Mouse (Mus musculus): ENCODE data around the gene Mrpl53. TPM values are rescaled to one million over a fixed set of nuclear protein-coding genes. Genes with fewer than 3 reads are reported as not detected.

The Mrpl53 gene
- polyA plus RNA-seq, 1 experiment from 2014 or later = 166 TPM

DNA sequence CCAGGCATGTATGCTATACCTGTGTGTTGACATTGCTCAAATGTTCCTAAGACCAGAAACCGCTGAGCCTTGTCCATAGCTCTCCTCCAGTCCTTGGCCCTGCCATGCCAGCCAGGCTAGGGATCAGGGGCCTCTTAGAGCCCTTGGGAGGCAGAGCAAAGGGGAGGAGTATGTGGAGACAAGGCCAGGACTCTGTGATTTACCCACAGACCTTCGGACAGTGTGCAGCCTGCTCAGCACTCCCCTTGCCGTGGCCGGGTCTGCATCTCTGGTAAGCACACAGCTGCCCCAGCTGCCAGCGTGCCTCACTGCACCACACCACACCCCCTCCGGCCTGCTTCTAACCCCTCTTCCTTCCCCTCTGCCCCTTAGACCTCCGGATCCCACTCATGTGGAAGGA, 38.4 kb downstream of the Mrpl53 start:
- 40% methylated on average over 7 of the region's 7 CpGs for WGBS

DNA sequence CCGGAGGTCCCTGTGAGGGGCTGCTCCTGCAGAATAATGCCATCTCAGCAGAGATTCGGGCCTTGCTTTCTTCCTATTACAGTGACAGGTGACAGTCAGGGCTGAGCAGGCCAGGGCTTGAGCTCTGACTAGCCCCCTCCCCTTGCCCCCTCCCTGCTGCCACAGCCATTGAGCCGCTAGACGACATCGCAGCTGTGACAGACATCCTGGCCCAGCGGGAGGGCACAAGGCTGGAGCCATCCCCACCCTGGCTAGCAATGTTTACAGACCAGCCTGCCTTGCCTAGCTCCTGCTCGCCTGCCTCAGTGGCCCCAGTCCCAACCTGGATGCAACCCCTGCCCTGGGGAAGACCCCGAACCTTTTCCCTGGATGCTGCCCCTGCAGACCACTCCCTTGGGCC, 42.9 kb downstream of the Mrpl53 start:
- Histone ChIP-seq H3K4me1 (replicated peaks; ENCODE audit: insufficient read depth, low read length) (peaks cover 7% of the 10 kb centered on the region; the same call in 1 of the 2 replicates), H3K4me3 (replicated peaks; ENCODE audit: low read depth, low read length) (no peak overlapping the region), H3K9ac (ENCODE audit: low read depth, low read length) (no peak overlapping the region), H3K9me3 (replicated peaks; ENCODE audit: low read length) (no peaks in the 10 kb centered on the region), H3K27ac (no peak overlapping the region), H3K4me2 (ENCODE audit: low read length) (no peak overlapping the region), H3K36me3 (ENCODE audit: insufficient read depth, low read length) (peaks cover 15% of the 10 kb centered on the region; the same call in 1 of the 2 replicates), H3K27me3 (ENCODE audit: insufficient read depth, low read length) (no peaks in the 10 kb centered on the region)
- TF ChIP-seq CTCF (IDR thresholded peaks at IDR 0.05; ENCODE audit: low read depth) = no peak
- DNase-seq (ENCODE audit: low spot score) = no peak
- WGBS = 48% methylated on average over 8 of the region's 8 CpGs
- no peak for ATAC-seq (replicated peaks; ENCODE audit: low FRiP score, low read depth)

More for the DNA sequence above, 38.4 kb downstream of the Mrpl53 start:
- Histone ChIP-seq H3K36me3 (ENCODE audit: insufficient read depth, low read length) (peaks cover 13% of the 10 kb centered on the region; the same call in 1 of the 2 replicates), H3K4me2 (ENCODE audit: low read length) (no peak overlapping the region), H3K9ac (ENCODE audit: low read depth, low read length) (no peak overlapping the region), H3K9me3 (replicated peaks; ENCODE audit: low read length) (no peaks in the 10 kb centered on the region), H3K4me3 (replicated peaks; ENCODE audit: low read depth, low read length) (no peak overlapping the region), H3K27me3 (ENCODE audit: insufficient read depth, low read length) (no peaks in the 10 kb centered on the region), H3K4me1 (replicated peaks; ENCODE audit: insufficient read depth, low read length) (peaks cover 3% of the 10 kb centered on the region; the same call in 1 of the 2 replicates), H3K27ac (no peak overlapping the region)
- ATAC-seq (replicated peaks; ENCODE audit: low FRiP score, low read depth) (peak; percentile 33), DNase-seq (ENCODE audit: low spot score) (no peak)
- TF ChIP-seq CTCF (IDR thresholded peaks at IDR 0.05; ENCODE audit: low read depth) = no peak

- H3K4me1 ChIP-seq (replicated peaks; ENCODE audit: insufficient read depth, low read length) = peaks cover 7% of the 10 kb centered on the region; the same call in 1 of the 2 replicates
- H3K27me3 ChIP-seq (ENCODE audit: insufficient read depth, low read length) = no peaks in the 10 kb centered on the region
- no peak for ATAC-seq (replicated peaks; ENCODE audit: low FRiP score, low read depth)
- H3K9ac ChIP-seq (ENCODE audit: low read depth, low read length) = no peak overlapping the region
- no peak overlapping the region for H3K27ac ChIP-seq
- H3K4me2 ChIP-seq (ENCODE audit: low read length) = no peak overlapping the region
- 86% methylated on average over 12 of the region's 12 CpGs for WGBS
- no peak overlapping the region for H3K4me3 ChIP-seq (replicated peaks; ENCODE audit: low read depth, low read length)
- no peak for TF ChIP-seq CTCF (IDR thresholded peaks at IDR 0.05; ENCODE audit: low read depth)
- DNase-seq (ENCODE audit: low spot score) = no peak
- no peaks in the 10 kb centered on the region for H3K9me3 ChIP-seq (replicated peaks; ENCODE audit: low read length)
- H3K36me3 ChIP-seq (ENCODE audit: insufficient read depth, low read length) = peaks cover 15% of the 10 kb centered on the region; the same call in 1 of the 2 replicates
Measured at GRCm38 (mm10) chr6:83153038-83153437, 44.2 kb downstream of the Mrpl53 start.

DNA sequence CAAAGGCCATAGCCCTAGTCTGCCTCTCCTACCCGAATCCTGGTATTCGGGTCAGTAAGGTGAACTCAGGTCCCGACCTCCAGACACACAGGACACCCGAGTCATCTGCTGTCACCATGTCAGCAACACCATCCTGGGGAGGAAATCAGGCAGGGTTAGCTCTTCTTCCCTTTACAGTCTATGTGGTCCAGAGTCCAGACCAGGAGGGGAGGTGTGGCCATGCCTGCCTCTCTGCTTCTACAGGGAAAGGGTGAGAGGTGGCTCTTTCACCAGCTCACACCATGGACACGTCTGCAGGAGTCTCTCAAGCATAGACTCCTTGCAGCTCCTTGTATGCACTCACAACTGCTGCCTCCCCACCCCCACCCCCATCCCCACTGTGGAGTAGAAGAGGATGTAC, 44.6 kb downstream of the Mrpl53 start:
- ATAC-seq (replicated peaks; ENCODE audit: low FRiP score, low read depth) (no peak; the same call in 1 of the 2 replicates), DNase-seq (ENCODE audit: low spot score) (no peak)
- peaks cover 7% of the 10 kb centered on the region; the same call in 1 of the 2 replicates for H3K4me1 ChIP-seq (replicated peaks; ENCODE audit: insufficient read depth, low read length)
- H3K9ac ChIP-seq (ENCODE audit: low read depth, low read length) = no peak overlapping the region
- H3K36me3 ChIP-seq (ENCODE audit: insufficient read depth, low read length) = peaks cover 15% of the 10 kb centered on the region; the same call in 1 of the 2 replicates
- WGBS = 72% methylated on average over 5 of the region's 5 CpGs
- no peak overlapping the region for H3K27ac ChIP-seq
- no peaks in the 10 kb centered on the region for H3K27me3 ChIP-seq (ENCODE audit: insufficient read depth, low read length)
- H3K4me3 ChIP-seq (replicated peaks; ENCODE audit: low read depth, low read length) = no peak overlapping the region
- no peaks in the 10 kb centered on the region for H3K9me3 ChIP-seq (replicated peaks; ENCODE audit: low read length)
- H3K4me2 ChIP-seq (ENCODE audit: low read length) = no peak overlapping the region
- TF ChIP-seq CTCF (IDR thresholded peaks at IDR 0.05; ENCODE audit: low read depth) = no peak

DNA sequence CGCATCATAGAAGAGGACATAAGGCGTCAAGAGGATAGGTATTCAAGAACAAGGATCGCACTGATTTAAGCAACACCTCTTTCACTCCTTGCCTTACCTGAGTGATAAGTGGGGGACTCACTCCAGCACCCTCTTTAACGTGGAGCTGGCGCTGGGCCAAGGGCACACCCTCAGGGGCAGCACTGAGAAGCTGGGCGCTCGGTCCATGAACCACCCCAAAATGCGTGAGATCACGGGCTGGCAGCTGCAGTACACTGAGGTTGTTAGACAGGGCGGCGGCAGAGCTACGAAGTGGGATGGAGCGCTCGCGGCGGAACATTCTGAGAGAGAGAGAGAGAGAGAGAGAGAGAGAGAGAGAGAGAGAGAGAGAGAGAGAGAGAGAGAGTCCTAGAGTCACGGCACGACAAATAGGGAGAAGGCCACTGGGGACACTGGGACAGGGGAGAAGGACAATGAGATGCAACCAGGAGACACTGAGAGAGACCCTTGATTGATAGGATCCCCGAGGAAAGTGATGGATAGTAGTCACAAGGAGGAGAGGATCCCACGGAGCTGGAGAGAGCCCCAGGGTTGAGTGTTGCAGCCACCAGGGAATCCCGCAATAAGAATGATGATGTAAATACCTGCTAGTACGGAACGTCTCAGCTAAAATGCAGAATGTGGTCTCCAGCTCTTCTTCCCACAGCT, 46.9 kb downstream of the Mrpl53 start:
- no peak for DNase-seq (ENCODE audit: low spot score)

GRCm38 (mm10) chr6:83156259-83156684, 47.4 kb downstream of the Mrpl53 start, which contains the start of the genes Wdr54 and 1700003E16Rik:
Gene Wdr54 (minus strand): TSS chr6:83156397.
Gene 1700003E16Rik (plus strand): TSS chr6:83156404.
- Histone ChIP-seq H3K9ac (ENCODE audit: low read depth, low read length) (peak within 1 kb of the TSS; percentile 35; the same call in 1 of the 2 replicates), H3K36me3 (ENCODE audit: insufficient read depth, low read length) (peaks cover 5% of the 10 kb centered on the region; the same call in 1 of the 2 replicates), H3K9me3 (replicated peaks; ENCODE audit: low read length) (no peaks in the 10 kb centered on the region), H3K4me1 (replicated peaks; ENCODE audit: insufficient read depth, low read length) (peaks cover 7% of the 10 kb centered on the region; the same call in 1 of the 2 replicates), H3K4me2 (ENCODE audit: low read length) (peak within 1 kb of the TSS; percentile 74), H3K4me3 (replicated peaks; ENCODE audit: low read depth, low read length) (peak within 1 kb of the TSS; percentile 41), H3K27ac (no peak within 1 kb of the TSS), H3K27me3 (ENCODE audit: insufficient read depth, low read length) (peaks cover 6% of the 10 kb centered on the region; the same call in 1 of the 2 replicates)
- no peak for TF ChIP-seq CTCF (IDR thresholded peaks at IDR 0.05; ENCODE audit: low read depth)
- peak; percentile 62 for ATAC-seq (replicated peaks; ENCODE audit: low FRiP score, low read depth)
- peak; percentile 69 for DNase-seq (ENCODE audit: low spot score)
- WGBS = 2% methylated on average over 32 of the region's 32 CpGs

More for the DNA sequence above, 46.9 kb downstream of the Mrpl53 start:
- Histone ChIP-seq H3K36me3 (ENCODE audit: insufficient read depth, low read length) (peaks cover 5% of the 10 kb centered on the region; the same call in 1 of the 2 replicates), H3K9me3 (replicated peaks; ENCODE audit: low read length) (no peaks in the 10 kb centered on the region), H3K4me1 (replicated peaks; ENCODE audit: insufficient read depth, low read length) (peaks cover 7% of the 10 kb centered on the region; the same call in 1 of the 2 replicates), H3K9ac (ENCODE audit: low read depth, low read length) (peak overlapping the region; percentile 35; the same call in 1 of the 2 replicates), H3K27ac (no peak overlapping the region), H3K27me3 (ENCODE audit: insufficient read depth, low read length) (peaks cover under 1% of the 10 kb centered on the region; the same call in 1 of the 2 replicates), H3K4me3 (replicated peaks; ENCODE audit: low read depth, low read length) (peak overlapping the region; percentile 41), H3K4me2 (ENCODE audit: low read length) (peak overlapping the region; percentile 74)
- WGBS = 10% methylated on average over 23 of the region's 23 CpGs
- no peak for TF ChIP-seq CTCF (IDR thresholded peaks at IDR 0.05; ENCODE audit: low read depth)
- ATAC-seq (replicated peaks; ENCODE audit: low FRiP score, low read depth) = no peak

Data from kidney, postnatal 0 days (tissue).